Mouse (Mus musculus): ENCODE data around the gene Rps6kb2.

DNA sequence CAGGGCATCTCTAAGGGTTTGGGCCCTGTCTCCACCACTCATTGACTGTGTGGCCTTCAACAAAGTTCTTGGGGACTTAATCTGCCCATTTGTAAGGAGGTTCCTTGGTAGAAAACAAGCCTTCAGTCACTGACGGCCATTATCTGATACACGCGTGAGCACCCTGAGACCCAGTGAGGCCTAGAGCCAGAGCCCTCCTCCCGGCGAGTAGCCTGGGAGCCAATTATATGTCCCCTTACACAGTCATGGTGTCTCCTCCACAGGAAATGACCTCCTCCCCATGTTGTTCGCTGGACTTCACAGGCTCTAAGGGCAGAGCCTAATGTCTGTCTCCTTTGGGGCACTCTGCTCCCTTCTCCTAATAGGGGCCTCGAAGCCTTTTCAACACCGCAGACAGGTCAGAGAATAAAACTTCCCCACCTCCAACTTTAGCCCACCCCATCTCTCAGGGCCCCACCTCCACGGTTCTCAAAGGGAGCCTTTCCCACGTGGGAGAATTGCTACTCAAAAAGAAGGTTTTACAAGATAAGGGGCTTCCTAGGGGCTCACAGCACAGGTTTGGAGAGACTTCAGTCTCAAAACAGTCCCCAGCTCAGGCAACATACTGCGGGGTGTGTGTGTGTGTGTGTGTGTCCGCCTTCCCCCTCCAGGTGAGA lies 16.7 kb downstream of the Rps6kb2 start:
- no peak for TF ChIP-seq CTCF (IDR thresholded peaks at IDR 0.05; ENCODE audit: low read depth)
- TF ChIP-seq EP300 (IDR thresholded peaks at IDR 0.05; ENCODE audit: low read depth): no peak
